Mouse (Mus musculus) heart, postnatal 10 days (tissue): ENCODE measurements at regions not wholly inside any gene's neighbourhood (a gene's known extent, or its start where the extent isn't known, plus 50 kb on each side); places are given as distances from the start of the nearest gene placed in this dataset.

Experiments
- DNase-seq, 2 experiments: peaks; one replicate each; pipeline ENCODE4 v3.0.0; 2021
- intact Hi-C: fragments of 180-260 bp; cut with DNase I; formaldehyde crosslinking; loops from one replicate; pipeline ENCODE4 v1.15.1; 2025

- intact Hi-C loops, result no loop called here
- peak in 1 of 2 experiments; percentile 6 for DNase-seq
Observed at GRCm38 (mm10) chr7:40717991-40718390, 180.1 kb upstream of the Vstm2b start.

- DNase-seq, result no peak
- intact Hi-C loops, result no loop called here
Observed at GRCm38 (mm10) chr7:40736971-40737468, 161.1 kb upstream of the Vstm2b start.

GRCm38 (mm10) chr7:40737496-40737895 lies 160.6 kb upstream of the Vstm2b start:
- no peak for DNase-seq
- intact Hi-C loops, result no loop called here

GRCm38 (mm10) chr7:40738174-40738573 lies 160.0 kb upstream of the Vstm2b start:
- intact Hi-C loops, result no loop called here
- no peak for DNase-seq

- DNase-seq, result no peak
- intact Hi-C loops, result no loop called here
Observed at GRCm38 (mm10) chr7:40742553-40743151, 155.5 kb upstream of the Vstm2b start.

- intact Hi-C loops, result no loop called here
- no peak for DNase-seq
Observed at GRCm38 (mm10) chr7:40751779-40752178, 146.3 kb upstream of the Vstm2b start.

- DNase-seq, result no peak
- intact Hi-C loops, result no loop called here
Observed at GRCm38 (mm10) chr7:40752195-40752594, 145.9 kb upstream of the Vstm2b start.

- DNase-seq, result no peak
- intact Hi-C loops, result no loop called here
Observed at GRCm38 (mm10) chr7:40753490-40753889, 144.6 kb upstream of the Vstm2b start.

GRCm38 (mm10) chr7:40762520-40762919 lies 135.6 kb upstream of the Vstm2b start:
- peak; percentile 6 to 35 for DNase-seq
- intact Hi-C loops, result no loop called here

- DNase-seq, result no peak
- intact Hi-C loops, result no loop called here
Observed at GRCm38 (mm10) chr7:40766142-40766541, 132.0 kb upstream of the Vstm2b start.

- intact Hi-C loops, result no loop called here
- DNase-seq, result no peak
Observed at GRCm38 (mm10) chr7:40776220-40776619, 121.9 kb upstream of the Vstm2b start.

GRCm38 (mm10) chr7:40784906-40785305 lies 113.2 kb upstream of the Vstm2b start:
- no peak for DNase-seq
- intact Hi-C loops, result no loop called here

GRCm38 (mm10) chr7:40786758-40787157 lies 111.4 kb upstream of the Vstm2b start:
- intact Hi-C loops, result no loop called here
- DNase-seq, result no peak

- intact Hi-C loops, result no loop called here
- no peak for DNase-seq
Observed at GRCm38 (mm10) chr7:40788486-40788885, 109.6 kb upstream of the Vstm2b start.

GRCm38 (mm10) chr7:40794458-40795207 lies 103.5 kb upstream of the Vstm2b start:
- intact Hi-C loops, result no loop called here
- DNase-seq, result no peak

GRCm38 (mm10) chr7:40799794-40800193 lies 98.3 kb upstream of the Vstm2b start:
- intact Hi-C loops, result no loop called here
- DNase-seq, result no peak

- no peak for DNase-seq
Observed at GRCm38 (mm10) chr7:40801291-40801690, 96.8 kb upstream of the Vstm2b start.

GRCm38 (mm10) chr7:40805211-40805610 lies 92.9 kb upstream of the Vstm2b start:
- DNase-seq, result no peak
- intact Hi-C loops, result no loop called here

More at GRCm38 (mm10) chr7:40801291-40801690, 96.8 kb upstream of the Vstm2b start:
- intact Hi-C loops, result no loop called here

- DNase-seq, result no peak
- intact Hi-C loops, result no loop called here
Observed at GRCm38 (mm10) chr7:40805866-40806265, 92.3 kb upstream of the Vstm2b start.

GRCm38 (mm10) chr7:40812952-40813351 lies 85.2 kb upstream of the Vstm2b start:
- no peak for DNase-seq
- intact Hi-C loops, result no loop called here

- DNase-seq, result no peak
Observed at GRCm38 (mm10) chr7:40825141-40825742, 72.9 kb upstream of the Vstm2b start.

GRCm38 (mm10) chr7:40829526-40829925 lies 68.6 kb upstream of the Vstm2b start:
- DNase-seq, result no peak
- intact Hi-C loops, result no loop called here

More at GRCm38 (mm10) chr7:40825141-40825742, 72.9 kb upstream of the Vstm2b start:
- intact Hi-C loops, result no loop called here
